Mouse (Mus musculus) megakaryocyte, embryonic 14.5 days (primary cell): ENCODE measurements around the gene Cdc42se1.

Source experiments
- FLI1 ChIP-seq: IDR thresholded peaks from 2 replicates; pipeline ENCODE4 v1.6.1; 2012; ENCODE audit warnings: low read length, inconsistent platforms, mixed read lengths
- GATA1 ChIP-seq: IDR thresholded peaks from 3 replicates; pipeline ENCODE4 v1.6.1; 2012; ENCODE audit warnings: mixed read lengths, low read length, inconsistent platforms, borderline replicate concordance

GRCm38 (mm10) chr3:95275161-95275560 lies 46.6 kb downstream of the Cdc42se1 start:
- TF ChIP-seq FLI1 (no peak), GATA1 (no peak)
